Mouse (Mus musculus) C2C12 (cell line): Measurements from ENCODE around the gene Ktn1.

Source experiments
- CEBPB ChIP-seq: IDR thresholded peaks from one replicate; pipeline ENCODE4 v1.6.1; 2011; ENCODE audit warnings: low read depth, mild to moderate bottlenecking, control low read depth, moderate library complexity
- CTCF ChIP-seq: IDR thresholded peaks from one replicate; pipeline ENCODE4 v1.5.1; 2011; ENCODE audit not compliant: control insufficient read depth, insufficient read depth, insufficient read length
- FOSL1 ChIP-seq: IDR thresholded peaks from one replicate; pipeline ENCODE4 v1.8.0; 2011; ENCODE audit warnings: mild to moderate bottlenecking, low read length; ENCODE audit not compliant: poor library complexity, insufficient read depth, severe bottlenecking
- MAX ChIP-seq: IDR thresholded peaks from one replicate; pipeline ENCODE4 v1.6.1; 2011; ENCODE audit warnings: mild to moderate bottlenecking, control low read depth
- MYOD1 ChIP-seq: IDR thresholded peaks from one replicate; pipeline ENCODE4 v1.6.1; 2011; ENCODE audit warnings: low read depth; ENCODE audit not compliant: control insufficient read depth, insufficient read length
- MYOG ChIP-seq: IDR thresholded peaks from one replicate; pipeline ENCODE4 v1.6.1; 2011; ENCODE audit not compliant: control insufficient read depth, insufficient read length; ENCODE audit errors: extremely low read depth
- USF1 ChIP-seq: IDR thresholded peaks from one replicate; pipeline ENCODE4 v1.6.1; 2011; ENCODE audit warnings: low read depth, mild to moderate bottlenecking, control low read depth, moderate library complexity

DNA sequence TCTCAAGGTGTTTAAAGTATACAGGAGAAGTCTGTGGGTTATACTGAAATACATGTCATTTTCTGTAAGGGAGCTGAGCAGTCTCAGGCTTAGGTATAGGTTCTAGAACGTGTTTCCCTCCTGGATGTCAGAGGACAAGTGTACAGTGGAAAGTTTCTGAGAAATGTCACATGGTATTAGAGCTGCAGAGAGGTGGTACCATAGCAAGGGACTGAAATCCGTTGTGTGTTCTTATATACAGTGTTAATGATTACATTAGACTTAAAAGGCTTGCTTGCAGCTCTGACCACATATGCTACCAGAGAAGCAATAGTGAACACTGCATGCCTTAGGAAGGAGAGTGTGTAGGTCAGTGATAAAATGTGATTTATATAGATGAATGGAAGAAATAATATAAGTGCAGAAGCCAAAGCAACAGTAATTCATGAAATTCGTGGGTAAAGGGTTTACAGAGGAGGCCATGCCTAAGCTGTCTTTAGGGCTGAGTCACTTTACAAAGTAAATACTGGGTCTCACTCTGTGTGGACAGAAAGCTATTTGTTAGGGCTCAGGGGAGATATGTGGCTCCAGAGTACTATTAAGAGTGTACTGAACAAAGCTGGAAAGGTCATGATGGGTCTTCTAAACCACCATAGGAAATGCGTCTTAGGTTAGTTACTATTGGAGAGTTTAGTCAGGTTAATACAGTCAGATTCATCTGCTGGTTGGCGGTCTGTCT, 17.0 kb downstream of the Ktn1 start:
- TF ChIP-seq CTCF (no peak), USF1 (no peak), FOSL1 (no peak), MYOG (no peak), MAX (no peak), MYOD1 (no peak), CEBPB (no peak)
